In the genomic region with DNA sequence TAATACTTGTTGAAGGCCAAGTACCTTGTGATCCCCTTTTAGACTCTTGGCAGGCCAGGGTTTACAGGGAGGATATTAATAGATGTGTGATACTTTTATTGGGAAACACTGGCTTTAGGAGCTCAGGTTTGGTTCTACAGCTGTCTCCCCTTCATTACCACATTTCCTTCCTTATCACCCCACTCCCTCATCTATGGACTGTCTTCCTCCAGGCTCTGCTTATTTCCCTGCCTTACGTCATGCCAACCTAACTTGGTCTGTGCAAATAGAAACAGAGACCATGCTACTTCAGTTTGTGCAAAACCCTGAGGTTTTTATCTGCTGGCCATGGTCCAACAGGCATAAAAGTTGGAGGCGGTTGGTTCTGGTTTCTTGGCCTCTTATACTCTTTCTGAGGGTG, we compare ENCODE assay signal across 29 mouse cellular contexts.
A peak's percentile ranks its signal among the peaks of the same experiment; 100 is the strongest.
DNase-seq lines count a peak whose midpoint lies in the region; ATAC-seq lines count a peak whose summit lies in the region.
"Had no signal": no experiment of that assay in that cellular context is flagged by ENCODE, and none has a peak within 500 bp of the region (broad histone marks: within the 10 kb centered on the region; RNA-seq: fewer than 3 reads in every experiment).

No protein-coding gene starts in this region.

- no peak overlapping the region for H3K4me3 ChIP-seq in heart, embryonic 12.5 days
- no peak overlapping the region for H3K4me3 ChIP-seq in kidney, embryonic 16.5 days (ENCODE audit: low read length)
- H3K4me3 ChIP-seq in liver, embryonic 11.5 days (ENCODE audit: low read depth, low read length) = no peak overlapping the region
- H3K4me3 ChIP-seq: forebrain, embryonic 13.5 days; hindbrain, embryonic 10.5 days; hindbrain, embryonic 15.5 days; liver, embryonic 13.5 days; myocyte; neural tube, embryonic 12.5 days had no signal

- no peak overlapping the region for H3K27ac ChIP-seq in heart, embryonic 12.5 days (ENCODE audit: poor library complexity, severe bottlenecking)
- H3K27ac ChIP-seq in kidney, embryonic 16.5 days (ENCODE audit: low read length) = no peak overlapping the region
- H3K27ac ChIP-seq in liver, embryonic 11.5 days (ENCODE audit: low read depth, low read length) = no peak overlapping the region
- H3K27ac ChIP-seq: forebrain, embryonic 13.5 days; hindbrain, embryonic 10.5 days; hindbrain, embryonic 15.5 days; liver, embryonic 13.5 days; neural tube, embryonic 12.5 days; stomach, postnatal 0 days had no signal

- DNase-seq in heart, postnatal 36 days = no peak
- DNase-seq in kidney, adult 8-10 months = no peak
- DNase-seq in liver, embryonic 11.5 days (ENCODE audit: low spot score) = no peak
- DNase-seq: adrenal gland, adult 2 months; cerebellum, adult 2 months; gastrocnemius, postnatal 25 days; kidney, adult 11 months; kidney, postnatal 10 days; liver, embryonic 13.5 days; lung, adult 18-20 months; lung, postnatal 10 days; right cerebral cortex, adult 18-20 months; right cerebral cortex, postnatal 4 days; thymus, adult 18-20 months; thymus, postnatal 36 days had no signal

- WGBS in heart, embryonic 12.5 days = 42% methylated on average over 2 of the region's 2 CpGs
- WGBS in kidney, embryonic 16.5 days = 61% methylated on average over 2 of the region's 2 CpGs
- 62% methylated on average over 2 of the region's 2 CpGs for WGBS in liver, embryonic 11.5 days

- H3K9me3 ChIP-seq in heart, embryonic 12.5 days (replicated peaks) = no peaks in the 10 kb centered on the region
- H3K9me3 ChIP-seq in kidney, embryonic 16.5 days (ENCODE audit: low read length) = no peaks in the 10 kb centered on the region
- no peaks in the 10 kb centered on the region for H3K9me3 ChIP-seq in liver, embryonic 11.5 days (ENCODE audit: control insufficient read depth, low read length)
- H3K9me3 ChIP-seq: forebrain, embryonic 13.5 days; hindbrain, embryonic 10.5 days; hindbrain, embryonic 15.5 days; liver, embryonic 13.5 days; neural tube, embryonic 12.5 days had no signal

- ATAC-seq in heart, embryonic 12.5 days (ENCODE audit: insufficient number of reproducible peaks, low FRiP score) = peak; percentile 42; the same call in 1 of the 2 replicates
- ATAC-seq in kidney, embryonic 16.5 days (ENCODE audit: low FRiP score, low TSS enrichment) = 0 out of 2 replicates have a peak, but pooled peaks have one; percentile 31
- ATAC-seq in hematopoietic stem cell, adult 5-6 weeks (replicated peaks in 1 of 2; ENCODE audit: insufficient read depth in 1 of 2, low FRiP score in 2 of 2, low TSS enrichment in 1 of 2, low read depth in 1 of 2, poor library complexity in 2 of 2, severe bottlenecking in 2 of 2) = peak; percentile 23 to 59; a peak in 3 of 4 replicates
- peak; percentile 87 for ATAC-seq in megakaryocyte progenitor cell, adult 5-6 weeks (replicated peaks; ENCODE audit: poor library complexity)
- ATAC-seq in inflammation-experienced regulatory T-cells, adult 6 months = no peak
- ATAC-seq in liver, embryonic 11.5 days (replicated peaks; ENCODE audit: low FRiP score) = no peak
- ATAC-seq: activated CD4-positive, CD25-positive, alpha-beta regulatory T cell, adult 4 months; CD4-positive, CD25-positive, alpha-beta regulatory T cell, adult 4 months had no signal

- no peaks in the 10 kb centered on the region for H3K27me3 ChIP-seq in heart, embryonic 12.5 days (replicated peaks)
- H3K27me3 ChIP-seq in kidney, embryonic 16.5 days (ENCODE audit: insufficient read depth, low read length) = no peaks in the 10 kb centered on the region
- no peaks in the 10 kb centered on the region for H3K27me3 ChIP-seq in liver, embryonic 11.5 days (replicated peaks; ENCODE audit: control insufficient read depth, insufficient read depth, low read length)
- H3K27me3 ChIP-seq: forebrain, embryonic 13.5 days; hindbrain, embryonic 15.5 days; liver, embryonic 13.5 days; neural tube, embryonic 12.5 days had no signal

- intact Hi-C loops in heart, postnatal 36 days (cut with DNase I) = no loop called here

- H3K36me3 ChIP-seq in heart, embryonic 12.5 days = no peaks in the 10 kb centered on the region
- H3K36me3 ChIP-seq in kidney, embryonic 16.5 days (ENCODE audit: insufficient read depth, low read length) = no peaks in the 10 kb centered on the region
- H3K36me3 ChIP-seq in liver, embryonic 11.5 days (ENCODE audit: control insufficient read depth, insufficient read depth, low read length) = no peaks in the 10 kb centered on the region
- H3K36me3 ChIP-seq: hindbrain, embryonic 10.5 days; hindbrain, embryonic 15.5 days; liver, embryonic 13.5 days; neural tube, embryonic 12.5 days had no signal

- no peak overlapping the region for H3K4me2 ChIP-seq in heart, embryonic 12.5 days
- no peak overlapping the region for H3K4me2 ChIP-seq in kidney, embryonic 16.5 days (replicated peaks; ENCODE audit: low read depth, low read length)
- H3K4me2 ChIP-seq in liver, embryonic 11.5 days = no peak overlapping the region
- H3K4me2 ChIP-seq: forebrain, embryonic 13.5 days; hindbrain, embryonic 15.5 days; liver, embryonic 13.5 days; midbrain, embryonic 11.5 days; neural tube, embryonic 12.5 days had no signal

- peaks cover 13% of the 10 kb centered on the region for H3K4me1 ChIP-seq in heart, embryonic 12.5 days (replicated peaks)
- H3K4me1 ChIP-seq in kidney, embryonic 16.5 days (ENCODE audit: insufficient read depth, low read length) = 0 out of 2 replicates have a peak, but pooled peaks cover 4% of the 10 kb centered on the region
- H3K4me1 ChIP-seq in liver, embryonic 11.5 days (replicated peaks; ENCODE audit: control insufficient read depth, insufficient read depth, low read length) = no peaks in the 10 kb centered on the region
- H3K4me1 ChIP-seq: hindbrain, embryonic 15.5 days; liver, embryonic 13.5 days; neural tube, embryonic 12.5 days had no signal

- no peak overlapping the region for H3K9ac ChIP-seq in heart, embryonic 12.5 days
- no peak overlapping the region for H3K9ac ChIP-seq in kidney, embryonic 16.5 days (replicated peaks; ENCODE audit: low read length)
- H3K9ac ChIP-seq in liver, embryonic 11.5 days (ENCODE audit: low read depth, low read length) = no peak overlapping the region
- H3K9ac ChIP-seq: forebrain, embryonic 13.5 days; hindbrain, embryonic 15.5 days; liver, embryonic 13.5 days; neural tube, embryonic 12.5 days had no signal

Comparison
In these comparisons a context has a peak if more than half of its experiments do, and no peak if none do; other contexts are left out.
1. ATAC-seq: peak in heart, embryonic 12.5 days (single experiment), kidney, embryonic 16.5 days (single experiment), hematopoietic stem cell, adult 5-6 weeks (2 of 2) and megakaryocyte progenitor cell, adult 5-6 weeks (single experiment); none in inflammation-experienced regulatory T-cells, adult 6 months (single experiment) and liver, embryonic 11.5 days (single experiment).